Mouse (Mus musculus) spleen, postnatal 36 days (tissue): ENCODE measurements around the gene Trio.

ENCODE experiments used
- DNase-seq, 2 experiments: peaks; one replicate each; pipeline ENCODE4 v3.0.0; 2022; ENCODE audit warnings: low spot score in 2 of 2, mixed read lengths in 1 of 2

The Trio gene

DNA sequence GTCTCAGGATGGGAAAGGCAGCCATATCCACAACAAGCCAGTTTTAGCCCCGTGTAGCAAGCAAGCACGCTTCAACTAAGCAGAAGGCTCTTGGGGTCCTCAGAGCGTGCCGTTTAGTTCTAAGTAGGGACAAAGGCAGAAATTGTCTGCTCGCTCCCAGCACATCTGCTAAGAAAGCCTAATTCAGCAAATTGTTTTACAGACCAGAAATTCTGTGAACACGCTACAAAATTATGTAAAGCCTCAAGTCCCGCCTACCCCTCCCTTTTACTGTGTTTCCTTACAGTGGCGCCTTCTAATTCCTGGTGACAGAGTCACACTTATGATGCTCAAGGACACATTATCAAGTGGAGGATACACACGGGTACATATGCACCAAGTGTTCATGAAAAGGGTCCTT lies 80.1 kb downstream of the Trio start:
- no peak for DNase-seq

DNA sequence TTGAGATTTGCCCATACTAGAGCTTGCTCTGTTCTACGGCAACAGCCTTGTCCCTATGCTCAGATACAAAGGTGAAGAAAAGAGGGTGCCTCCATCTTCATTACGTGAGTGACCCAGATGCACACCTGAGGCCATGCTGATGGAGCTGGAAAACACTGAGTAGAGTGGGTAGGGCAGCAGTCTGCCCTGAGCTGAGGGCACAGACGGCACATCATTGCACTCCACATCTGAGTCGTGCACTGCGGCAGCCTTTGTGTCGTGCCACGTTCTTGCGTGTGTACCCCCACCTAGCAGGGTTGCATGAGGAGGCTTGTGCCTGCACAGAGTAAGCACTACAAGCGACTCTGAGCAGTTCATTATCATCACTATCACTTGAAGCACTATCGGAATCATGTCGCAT lies 80.8 kb downstream of the Trio start:
- no peak for DNase-seq

DNA sequence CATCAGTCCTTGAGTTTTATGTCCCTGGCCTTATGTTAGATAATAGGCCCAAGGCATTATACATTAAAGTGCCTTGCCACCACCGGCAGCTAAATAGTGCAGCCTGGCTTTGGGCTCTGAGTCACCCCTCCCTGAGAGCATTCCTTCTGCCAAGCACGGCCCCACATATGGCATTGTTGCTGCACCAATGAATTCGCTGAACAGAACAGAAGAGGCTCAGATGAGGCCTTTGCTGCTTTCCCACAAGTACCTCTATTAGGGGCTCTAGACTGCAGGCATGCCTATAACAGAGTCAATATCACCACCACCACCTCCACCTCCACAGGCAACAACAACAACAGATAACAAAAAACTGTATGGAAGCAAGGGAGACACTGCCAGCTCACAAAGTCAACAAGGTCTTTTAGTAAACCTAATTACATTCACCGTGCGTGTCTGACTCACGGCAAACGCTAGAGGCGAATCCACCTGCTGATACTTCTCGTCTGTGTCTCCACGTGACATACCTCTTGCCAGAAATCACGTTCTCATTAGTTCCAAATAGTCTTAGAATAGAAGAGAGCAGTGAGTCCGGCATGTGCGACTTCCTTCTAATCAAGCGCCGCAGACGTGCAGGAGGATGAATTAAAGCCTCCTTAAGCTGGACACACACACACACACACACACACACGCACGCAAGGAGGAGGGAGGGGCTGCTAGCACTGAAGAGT lies 82.0 kb downstream of the Trio start:
- DNase-seq = no peak

DNA sequence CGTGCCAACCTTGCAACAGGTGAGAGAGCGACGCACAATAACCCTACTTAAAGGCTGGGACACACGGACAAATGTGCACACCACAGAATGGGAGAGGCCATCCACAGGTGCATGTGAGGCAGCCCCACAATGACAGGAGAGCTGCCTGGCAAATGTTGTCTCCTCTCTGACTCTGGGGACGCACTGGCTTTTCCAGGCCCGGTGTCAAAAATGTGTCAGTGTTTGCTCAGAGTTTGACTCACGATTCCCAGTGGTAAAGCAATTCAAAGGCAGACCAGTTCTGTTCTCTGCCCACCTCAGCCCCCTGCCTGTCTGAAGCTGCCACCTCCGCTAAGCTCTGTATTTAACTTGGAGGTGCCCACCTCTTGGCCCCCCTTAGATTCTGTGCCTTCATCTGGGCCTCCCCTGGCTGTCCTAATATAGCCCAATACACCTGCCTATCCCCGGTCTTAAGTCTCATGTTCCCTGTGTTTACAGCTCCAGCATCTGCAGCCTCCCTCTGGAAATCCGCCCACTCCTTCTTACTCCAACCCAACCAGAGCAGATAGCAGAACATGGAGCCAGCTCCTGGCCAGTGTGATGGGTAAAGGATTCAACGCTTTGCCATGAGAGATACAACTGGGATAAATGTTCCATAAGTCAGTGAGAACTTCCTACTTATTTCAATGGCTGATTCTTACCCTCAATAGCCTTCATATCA lies 83.3 kb downstream of the Trio start:
- no peak for DNase-seq

DNA sequence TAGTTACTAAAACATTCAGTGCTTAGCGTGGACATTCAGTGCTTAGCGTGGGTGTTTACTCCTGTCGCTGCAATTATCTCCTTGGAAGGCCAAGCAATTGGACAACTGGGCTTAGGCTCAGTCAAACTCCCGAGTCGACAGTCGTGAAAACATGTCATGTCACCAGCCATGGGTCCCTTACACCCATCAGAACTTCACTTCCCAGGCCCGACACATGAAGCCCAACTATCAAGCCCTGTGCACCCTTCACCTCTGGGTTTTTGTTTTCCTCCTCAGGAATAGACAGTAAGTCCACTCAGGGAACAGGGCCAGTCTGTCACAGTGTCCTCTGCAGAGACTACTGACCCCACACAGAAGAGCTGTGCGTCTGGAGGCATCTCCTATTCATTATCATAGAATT lies 84.2 kb downstream of the Trio start:
- DNase-seq = no peak

DNA sequence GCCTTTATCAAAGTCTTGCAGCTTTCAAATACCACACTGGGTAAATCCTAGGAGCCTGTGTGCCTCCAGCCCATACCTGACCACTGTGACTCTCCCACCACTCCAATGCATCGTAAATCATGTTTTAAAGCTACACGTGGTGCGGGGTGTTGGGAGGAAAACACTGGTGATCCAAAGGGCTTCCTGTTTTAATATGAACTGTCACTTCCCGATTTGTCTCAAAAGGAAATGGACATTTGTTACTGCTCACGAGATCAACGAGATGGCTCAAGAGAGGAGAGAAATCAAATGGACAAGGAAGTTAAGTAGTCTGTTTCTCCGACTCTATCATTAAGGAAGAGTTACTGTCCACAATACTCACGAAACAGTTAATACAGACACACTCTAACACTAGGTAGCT lies 84.6 kb downstream of the Trio start:
- no peak for DNase-seq

DNA sequence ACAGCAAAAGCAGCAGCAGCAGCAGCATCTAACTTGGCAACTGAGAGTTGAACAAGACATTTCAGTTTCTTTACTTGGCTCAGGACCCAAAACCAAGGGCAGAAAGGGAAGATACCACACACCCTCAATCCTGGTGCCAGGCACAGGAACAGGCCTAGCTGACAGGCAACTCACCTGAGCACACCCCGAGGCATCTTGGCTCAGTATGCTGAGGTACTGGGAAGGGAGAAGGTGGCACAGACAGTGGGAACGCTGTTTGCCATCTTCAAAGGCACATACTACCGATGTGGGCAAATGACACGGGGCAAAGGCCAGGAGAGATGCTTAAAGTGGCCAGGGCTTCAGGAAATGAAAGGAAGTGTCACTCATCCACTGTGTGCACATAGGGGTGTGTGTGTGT lies 85.6 kb downstream of the Trio start:
- DNase-seq = no peak

DNA sequence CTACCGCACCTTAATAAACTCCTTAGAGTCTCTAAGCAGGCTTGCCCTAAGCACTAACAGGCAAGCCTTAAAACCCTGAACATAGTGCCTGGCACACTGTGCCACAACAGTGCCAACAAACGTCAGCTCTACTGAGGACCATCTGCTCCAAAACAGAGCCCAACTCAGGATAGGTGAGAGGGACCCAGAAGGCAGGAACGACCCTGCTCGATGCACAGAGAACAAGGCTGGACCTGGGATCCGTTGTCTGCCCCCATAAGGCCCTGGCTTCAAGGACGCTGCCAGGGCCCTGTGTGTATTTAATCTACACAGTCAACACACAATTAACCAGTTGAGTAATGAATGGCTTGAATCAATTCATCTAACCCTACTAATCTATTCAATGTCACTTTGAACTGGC lies 86.8 kb downstream of the Trio start:
- no peak for DNase-seq

DNA sequence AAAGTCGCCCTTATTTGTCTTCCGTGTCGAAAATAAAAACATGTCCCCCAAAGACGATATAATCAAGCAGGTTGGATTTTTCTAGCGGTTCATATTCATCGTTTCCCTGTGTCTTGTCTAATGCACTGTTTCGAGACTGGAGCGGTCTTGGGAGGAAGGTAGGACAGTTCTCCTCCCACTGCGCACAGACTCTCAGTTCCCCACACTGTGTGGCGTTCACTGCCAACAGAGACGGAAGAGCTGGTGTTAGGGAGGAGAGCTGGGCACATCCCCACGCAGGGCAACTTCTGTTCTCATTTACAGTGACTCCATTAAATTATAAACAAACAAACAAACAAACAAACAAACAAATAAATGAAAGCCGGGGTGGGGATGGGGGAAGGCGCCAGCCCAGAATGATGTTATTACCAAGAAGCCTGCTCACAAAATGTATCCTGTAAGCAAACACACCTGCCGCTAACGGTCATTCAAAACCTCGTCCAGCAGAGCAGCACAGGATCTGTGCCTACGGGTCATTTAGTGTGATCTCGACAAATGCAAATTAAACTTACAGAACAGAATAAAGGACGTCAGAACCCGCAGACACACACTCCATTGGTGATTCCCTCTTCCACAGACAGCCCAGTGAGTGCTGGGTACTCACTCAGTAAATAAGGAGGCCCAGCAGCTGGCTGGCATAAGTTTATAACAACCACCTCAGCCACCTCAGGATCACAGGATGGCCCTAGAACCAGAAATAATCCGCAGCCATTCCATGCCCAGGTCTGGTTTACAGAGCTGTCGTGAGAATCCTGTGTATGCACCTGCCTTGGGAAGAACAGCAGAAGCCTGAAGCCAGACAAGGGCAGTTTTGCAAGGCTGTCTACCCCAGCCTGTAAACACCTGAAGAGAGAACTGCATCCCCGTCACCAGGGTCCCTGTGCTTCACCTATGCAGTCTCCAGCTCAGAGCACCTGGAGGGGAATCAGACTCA lies 87.5 kb downstream of the Trio start:
- DNase-seq = no peak

DNA sequence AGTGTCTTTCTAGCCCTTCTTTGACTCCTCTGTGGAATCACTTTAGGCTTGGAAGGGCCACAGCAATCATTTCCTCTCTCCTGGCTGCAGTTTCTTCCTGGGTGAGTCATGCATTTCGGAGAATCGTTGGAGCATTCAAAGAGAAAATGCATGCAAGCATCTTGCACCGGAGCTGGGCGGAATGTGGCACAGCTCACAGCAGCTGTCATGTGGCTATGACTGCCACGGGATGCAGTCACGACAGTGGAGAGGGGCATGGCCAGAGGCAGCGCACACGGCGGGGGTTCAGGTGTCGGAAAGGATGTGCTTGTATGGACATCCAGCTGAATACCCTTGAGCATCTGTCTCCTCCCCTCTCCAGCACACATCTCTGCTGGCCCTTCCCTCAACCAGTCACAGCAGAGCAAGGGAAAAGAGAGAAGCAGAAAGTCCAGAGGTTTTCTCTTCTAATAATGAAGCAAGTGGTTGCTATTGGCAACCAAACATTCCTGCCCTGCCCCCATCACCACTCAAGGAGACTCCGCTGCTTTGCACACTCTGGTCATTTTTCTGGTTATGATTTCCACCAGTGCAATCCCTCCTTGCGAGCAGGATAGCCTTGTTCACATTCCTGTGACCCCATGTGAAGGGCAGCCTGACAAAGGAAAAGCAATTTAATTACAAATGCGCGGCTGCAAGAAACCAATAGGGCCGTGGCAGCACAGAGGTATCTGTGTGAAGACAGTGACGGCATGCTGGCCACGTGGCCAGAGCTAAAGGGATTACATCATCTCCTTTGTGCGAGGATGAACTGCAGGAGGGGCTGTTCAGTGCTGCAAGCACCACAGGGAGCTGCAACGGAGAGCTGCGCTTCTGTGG lies 88.4 kb downstream of the Trio start:
- DNase-seq = peak in 1 of 2 experiments; percentile 11

DNA sequence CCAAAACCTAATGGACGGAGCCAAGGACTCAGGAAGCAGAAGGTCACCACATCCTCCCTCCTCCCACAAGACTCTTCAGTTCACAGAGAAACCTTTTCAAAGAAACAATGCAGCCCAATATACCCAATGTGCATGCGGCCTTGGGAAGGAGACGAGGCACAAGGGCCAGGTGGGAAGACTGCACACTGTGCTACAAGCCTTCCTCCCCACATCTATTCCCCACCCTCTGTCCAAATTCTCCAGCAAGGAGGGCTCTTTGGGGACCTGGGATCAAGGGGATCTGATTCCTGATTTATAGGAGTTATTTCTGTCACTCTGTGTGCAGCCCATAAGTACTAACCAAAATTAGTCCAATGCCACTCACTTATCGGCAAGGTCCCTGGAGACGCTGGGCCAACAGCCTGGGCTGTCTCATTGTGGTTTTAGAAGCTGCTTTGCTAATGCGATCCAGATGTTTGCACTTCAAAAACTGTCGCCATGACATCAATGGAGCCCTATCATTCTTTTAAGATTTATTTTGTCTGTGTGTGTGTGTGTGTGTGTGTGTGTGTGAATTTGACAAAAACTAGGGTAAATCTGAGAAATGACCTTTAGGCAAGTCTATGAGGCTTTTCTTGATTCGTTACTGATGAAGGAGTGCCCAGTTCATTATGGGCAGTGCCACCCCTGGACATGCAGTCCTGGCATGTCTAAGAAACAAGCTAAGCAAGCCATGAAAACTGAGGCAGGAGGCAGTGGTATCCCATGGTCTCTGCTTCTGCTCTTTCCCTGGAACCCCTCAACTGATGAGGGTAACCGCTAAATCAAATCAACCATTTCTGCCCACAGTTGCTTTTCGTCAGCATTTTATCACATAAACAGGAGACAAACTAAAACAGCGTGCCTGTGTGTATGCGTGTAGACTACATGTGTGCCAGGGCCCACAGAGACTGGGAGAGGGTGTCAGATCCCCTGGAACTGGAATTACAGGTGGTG lies 89.6 kb downstream of the Trio start:
- DNase-seq = no peak

DNA sequence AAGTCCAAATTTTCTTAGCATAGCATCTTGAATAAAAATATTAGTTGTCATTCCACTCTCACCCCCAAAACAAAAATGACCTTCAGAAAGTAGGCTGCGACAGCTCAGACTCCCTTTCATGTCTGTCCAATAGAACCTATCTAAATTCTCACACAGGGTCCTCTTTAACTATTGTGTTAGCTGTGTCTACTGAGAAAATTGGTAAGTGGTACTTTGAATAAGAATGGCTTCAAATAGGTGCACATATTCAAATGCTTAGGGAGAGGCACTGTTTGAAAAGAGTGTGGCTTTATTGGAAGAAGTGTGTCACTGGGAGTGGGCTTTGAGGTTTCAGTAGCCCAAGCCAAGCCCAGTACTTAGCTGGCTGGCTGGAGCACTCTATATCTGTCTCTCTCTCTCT lies 92.4 kb downstream of the Trio start:
- no peak for DNase-seq

DNA sequence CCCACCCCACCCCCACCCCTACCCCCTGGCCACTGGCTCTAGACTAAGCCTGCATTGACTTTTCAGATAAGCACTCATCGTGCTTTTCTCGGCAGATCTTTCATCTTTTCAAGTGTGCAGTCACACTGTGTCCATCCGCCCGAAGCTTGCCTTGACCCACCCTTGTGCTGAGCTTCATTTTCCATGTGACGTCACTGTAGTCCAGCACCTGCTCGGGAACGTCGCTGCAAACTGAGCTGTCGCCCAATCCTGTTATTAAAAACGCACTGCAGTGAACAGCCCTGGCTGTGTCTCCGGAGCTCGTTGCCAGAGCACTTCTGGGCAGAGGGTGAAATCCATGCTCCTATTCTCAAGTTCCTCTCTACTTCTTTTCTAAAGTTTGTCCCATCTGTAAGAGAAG lies 93.8 kb downstream of the Trio start:
- no peak for DNase-seq

DNA sequence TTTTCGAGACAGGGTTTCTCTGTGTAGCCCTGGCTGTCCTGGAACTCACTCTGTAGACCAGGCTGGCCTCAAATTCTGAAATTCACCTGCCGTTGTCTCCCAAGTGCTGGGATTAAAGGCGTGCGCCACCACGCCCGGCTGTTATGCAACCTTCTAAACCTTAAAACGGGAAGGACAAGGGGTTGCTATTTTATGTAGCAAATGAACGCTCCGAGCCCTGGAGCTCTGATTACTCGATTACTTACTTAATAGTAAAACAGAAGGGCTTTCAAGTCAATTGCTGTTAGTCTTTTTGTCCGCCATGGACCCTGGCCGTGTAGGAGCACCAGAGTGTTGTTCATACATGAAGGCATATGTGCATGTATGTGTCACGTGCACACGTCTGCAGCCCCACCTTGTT lies 94.2 kb downstream of the Trio start:
- DNase-seq = no peak

DNA sequence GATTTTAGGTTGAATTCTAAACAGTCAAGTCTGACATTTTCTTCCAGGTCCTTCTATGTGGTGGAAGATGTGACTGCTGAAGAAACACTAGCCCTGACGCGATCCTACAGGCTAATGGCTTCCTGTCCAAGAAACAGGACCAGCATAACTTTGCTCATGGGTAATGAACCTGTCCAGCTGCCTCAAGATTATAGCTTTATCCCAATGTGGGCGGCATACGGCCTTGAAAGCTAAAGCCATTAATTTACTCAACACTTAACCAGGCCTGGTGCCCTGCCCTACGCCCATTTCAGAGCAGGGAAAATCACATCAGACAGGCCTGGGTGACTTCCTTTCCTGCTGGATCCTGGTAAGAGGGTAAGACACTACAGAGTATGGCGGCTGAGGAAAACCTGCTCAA lies 98.0 kb downstream of the Trio start:
- no peak for DNase-seq

DNA sequence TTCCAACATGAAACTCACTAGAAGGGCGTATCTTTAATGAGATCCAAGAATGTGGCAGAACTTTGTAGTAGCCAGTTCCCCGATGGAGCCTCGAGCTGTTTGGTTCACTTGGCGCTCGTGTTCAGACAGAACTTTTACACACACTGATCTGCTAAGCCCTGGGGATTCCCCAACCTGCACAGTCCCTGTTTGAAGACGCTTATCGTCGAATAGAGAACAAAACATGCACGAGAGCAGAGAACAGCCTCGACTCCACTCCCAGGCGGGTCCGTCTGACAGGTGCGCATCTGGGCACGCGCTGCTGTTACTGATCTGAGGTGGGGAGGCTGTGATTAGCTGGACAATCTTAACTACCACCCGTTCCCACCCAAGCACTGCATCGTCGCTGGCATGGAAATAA lies 98.7 kb downstream of the Trio start:
- peak; percentile 60 to 65 for DNase-seq

DNA sequence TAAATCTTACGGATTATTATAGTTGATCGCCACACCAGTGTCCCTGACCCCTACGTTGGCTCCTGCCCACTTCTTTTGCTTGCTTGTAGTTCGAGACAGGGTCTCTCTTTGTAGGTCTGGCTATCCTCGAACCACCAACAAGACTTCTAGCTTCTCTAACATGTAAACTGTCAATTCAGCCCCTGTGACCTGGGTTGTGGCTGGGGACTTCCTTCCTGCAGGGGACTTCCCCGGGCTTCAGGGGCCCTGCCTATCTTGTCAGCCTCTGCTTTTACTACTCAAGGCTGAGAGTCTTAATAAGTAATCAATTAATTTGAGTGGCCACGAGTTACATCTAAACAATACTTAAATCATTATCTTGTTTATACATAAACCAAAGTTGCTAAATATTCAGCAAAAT lies 99.2 kb downstream of the Trio start:
- DNase-seq = peak; percentile 73 to 74

DNA sequence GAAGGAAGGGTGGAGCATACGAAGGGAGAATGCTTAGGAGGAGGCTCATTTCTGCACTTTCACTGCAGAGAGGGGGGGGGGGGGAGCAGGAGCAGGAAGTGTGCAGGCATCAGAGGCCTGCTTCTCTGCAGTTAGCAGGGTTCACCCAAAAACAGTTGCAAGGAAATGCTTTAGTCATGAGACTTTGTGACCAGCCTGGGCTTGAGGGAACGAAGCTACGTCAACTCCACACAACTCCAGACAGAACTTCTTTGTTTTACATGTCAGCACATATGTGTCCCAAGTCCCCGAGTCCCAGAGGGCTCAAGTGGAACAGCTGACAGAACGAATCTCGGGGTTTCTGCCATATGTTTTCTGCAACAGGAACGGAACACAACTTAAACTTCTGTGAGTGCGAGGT lies 99.8 kb downstream of the Trio start:
- peak; percentile 14 to 40 for DNase-seq

DNA sequence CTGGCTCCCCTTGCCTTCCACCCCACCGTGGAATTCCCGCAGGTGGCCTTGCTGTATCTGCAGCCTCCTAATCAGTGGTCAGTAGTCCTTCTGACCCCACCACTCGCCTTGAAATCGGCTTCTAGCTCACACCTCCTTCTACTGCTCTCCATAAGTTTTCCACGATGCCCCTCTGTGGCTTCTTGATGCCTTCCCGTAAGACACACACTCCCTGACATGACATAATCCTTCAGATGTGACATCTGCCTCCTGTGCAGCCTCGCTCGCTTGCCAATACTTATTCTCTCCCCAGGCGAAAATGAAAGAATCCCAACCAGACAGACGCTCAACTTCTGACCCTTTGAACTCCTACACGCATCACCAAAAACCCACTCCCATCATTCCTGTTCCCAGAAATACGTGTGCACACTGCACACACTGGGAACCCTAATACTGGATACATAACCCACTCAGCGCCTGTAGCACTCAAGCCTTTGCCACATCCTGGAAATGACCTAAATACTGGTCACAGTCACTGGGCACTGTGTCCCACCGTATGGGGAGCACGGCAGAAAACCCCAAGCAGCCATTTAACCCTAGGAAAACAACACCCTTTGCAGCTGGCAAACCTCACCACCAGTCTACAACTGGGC lies 100.5 kb downstream of the Trio start:
- DNase-seq = no peak

DNA sequence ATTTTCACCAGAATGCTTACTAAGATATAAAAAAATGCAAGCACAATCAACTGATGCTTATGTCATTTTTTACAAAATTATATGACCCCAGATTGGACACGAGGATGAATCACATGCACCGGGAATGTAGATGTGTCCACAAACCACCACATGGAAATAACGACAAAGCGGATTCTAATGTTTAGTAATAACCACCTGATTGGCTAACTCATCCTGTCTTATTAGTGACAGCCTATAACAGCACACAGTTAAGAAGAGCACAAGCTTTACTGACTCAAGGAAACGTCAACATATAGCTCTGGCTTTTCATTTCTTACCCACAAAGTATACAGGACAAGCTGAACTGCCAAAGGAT lies 101.7 kb downstream of the Trio start:
- no peak for DNase-seq
